Mouse (Mus musculus) intestine, embryonic 16.5 days (tissue): ENCODE data around the gene Igfbp7. TPM values are rescaled to one million over a fixed set of nuclear protein-coding genes. Genes with fewer than 3 reads are reported as not detected.
"Not testable (repeated sequence)": the region's sequence is repeated elsewhere in the genome, so short reads cannot be mapped to it uniquely, and the experiment has no call there.

Experiments
- ATAC-seq: fragments of 200-750 bp; cut with Nextera tagmentation; 2 replicates; pipeline ENCODE4 v1.8.0; 2017; ENCODE audit warnings: moderate TSS enrichment, moderate library complexity
- H3K27ac ChIP-seq: fragments of 300-500 bp; sonication (generic); 2 replicates; pipeline ENCODE4 v1.5.1; 2014; ENCODE audit warnings: mild to moderate bottlenecking, low read length
- H3K27me3 ChIP-seq: fragments of 300-500 bp; sonication (generic); replicated peaks from 2 replicates; pipeline ENCODE4 v1.6.1; 2014; ENCODE audit warnings: low read length, control low read depth, mixed read lengths; ENCODE audit not compliant: control insufficient read depth, insufficient read depth
- H3K36me3 ChIP-seq: fragments of 300-500 bp; sonication (generic); 2 replicates; pipeline ENCODE4 v1.6.1; 2014; ENCODE audit warnings: low read length, control low read depth; ENCODE audit not compliant: control insufficient read depth, insufficient read depth
- H3K4me1 ChIP-seq: fragments of 300-500 bp; sonication (generic); 2 replicates; pipeline ENCODE4 v1.6.1; 2014; ENCODE audit warnings: low read length, control low read depth, mixed read lengths; ENCODE audit not compliant: control insufficient read depth, insufficient read depth
- H3K4me2 ChIP-seq: fragments of 300-500 bp; sonication (generic); 2 replicates; pipeline ENCODE4 v1.6.1; 2014; ENCODE audit warnings: low read depth, low read length, control low read depth
- H3K4me3 ChIP-seq: fragments of 300-500 bp; sonication (generic); 2 replicates; pipeline ENCODE4 v1.5.1; 2014; ENCODE audit warnings: mild to moderate bottlenecking, low read length
- H3K9ac ChIP-seq: fragments of 300-500 bp; sonication (generic); 2 replicates; pipeline ENCODE4 v1.6.1; 2014; ENCODE audit warnings: low read depth, low read length
- H3K9me3 ChIP-seq: fragments of 300-500 bp; sonication (generic); 2 replicates; pipeline ENCODE4 v1.6.1; 2016; ENCODE audit warnings: low read length, control low read depth; ENCODE audit not compliant: control insufficient read depth
- WGBS: fragments of 180-500 bp; shearing (Covaris S2); extraction: QIAGEN DNeasy Blood & Tissue Kit; methylation state at CpG from one replicate; pipeline ENCODE4 v1.1.7; 2014; 5-methylcytosine and 5-hydroxymethylcytosine counted together
- polyA plus RNA-seq: library from polyadenylated mRNA; unstranded; fragments of >200 nt; fragmentation: Nextera tagmentation; extraction: Ambion mirVana; gene quantifications from 2 replicates; pipeline ENCODE4 v1.2.1, GENCODE M21; 2015

The Igfbp7 gene
- polyA plus RNA-seq, 1 experiment from 2014 or later: 85.2 TPM

- Histone ChIP-seq H3K4me2 (no peak overlapping the region), H3K27ac (no peak overlapping the region), H3K9me3 (no peaks in the 10 kb centered on the region), H3K27me3 (no peaks in the 10 kb centered on the region), H3K4me3 (no peak overlapping the region), H3K4me1 (no peaks in the 10 kb centered on the region), H3K9ac (no peak overlapping the region), H3K36me3 (no peaks in the 10 kb centered on the region)
- no peak for ATAC-seq
- WGBS: 62% methylated on average over 3 of the region's 3 CpGs
Observed at GRCm38 (mm10) chr5:77433119-77433518, 25.3 kb upstream of the Igfbp7 start.

GRCm38 (mm10) chr5:77432446-77432845 lies 24.6 kb upstream of the Igfbp7 start:
- no peaks in the 10 kb centered on the region for H3K4me1 ChIP-seq
- no peak for ATAC-seq
- 54% methylated on average over 2 of the region's 2 CpGs for WGBS
- no peaks in the 10 kb centered on the region for H3K36me3 ChIP-seq
- no peaks in the 10 kb centered on the region for H3K27me3 ChIP-seq
- no peaks in the 10 kb centered on the region for H3K9me3 ChIP-seq
- no peak overlapping the region for H3K9ac ChIP-seq
- no peak overlapping the region for H3K4me3 ChIP-seq
- no peak overlapping the region for H3K4me2 ChIP-seq
- H3K27ac ChIP-seq: no peak overlapping the region

GRCm38 (mm10) chr5:77431068-77431467 lies 23.2 kb upstream of the Igfbp7 start:
- Histone ChIP-seq H3K27me3 (no peaks in the 10 kb centered on the region), H3K9me3 (no peaks in the 10 kb centered on the region), H3K4me3 (no peak overlapping the region), H3K36me3 (no peaks in the 10 kb centered on the region), H3K27ac (no peak overlapping the region), H3K4me2 (no peak overlapping the region), H3K4me1 (no peaks in the 10 kb centered on the region), H3K9ac (no peak overlapping the region)
- no peak for ATAC-seq
- 80% methylated on average over 9 of the region's 9 CpGs for WGBS

- H3K9ac ChIP-seq: no peak overlapping the region
- no peaks in the 10 kb centered on the region for H3K9me3 ChIP-seq
- no peaks in the 10 kb centered on the region for H3K36me3 ChIP-seq
- 79% methylated on average over 11 of the region's 11 CpGs for WGBS
- H3K4me2 ChIP-seq: no peak overlapping the region
- no peak overlapping the region for H3K27ac ChIP-seq
- no peak overlapping the region for H3K4me3 ChIP-seq
- H3K27me3 ChIP-seq: no peaks in the 10 kb centered on the region
- no peak for ATAC-seq
- H3K4me1 ChIP-seq: no peaks in the 10 kb centered on the region
Observed at GRCm38 (mm10) chr5:77430471-77430870, 22.6 kb upstream of the Igfbp7 start.

GRCm38 (mm10) chr5:77430049-77430448 lies 22.2 kb upstream of the Igfbp7 start:
- no peaks in the 10 kb centered on the region for H3K4me1 ChIP-seq
- no peak for ATAC-seq
- H3K27ac ChIP-seq: no peak overlapping the region
- no peak overlapping the region for H3K4me2 ChIP-seq
- 70% methylated on average over 4 of the region's 4 CpGs for WGBS
- H3K9me3 ChIP-seq: no peaks in the 10 kb centered on the region
- H3K27me3 ChIP-seq: no peaks in the 10 kb centered on the region
- no peaks in the 10 kb centered on the region for H3K36me3 ChIP-seq
- H3K4me3 ChIP-seq: no peak overlapping the region
- H3K9ac ChIP-seq: no peak overlapping the region

GRCm38 (mm10) chr5:77428526-77428925 lies 20.7 kb upstream of the Igfbp7 start:
- Histone ChIP-seq H3K4me1 (no peaks in the 10 kb centered on the region), H3K4me2 (no peak overlapping the region), H3K9me3 (no peaks in the 10 kb centered on the region), H3K4me3 (no peak overlapping the region), H3K36me3 (no peaks in the 10 kb centered on the region), H3K9ac (no peak overlapping the region), H3K27ac (no peak overlapping the region), H3K27me3 (no peaks in the 10 kb centered on the region)
- WGBS: 71% methylated on average over 4 of the region's 4 CpGs
- no peak for ATAC-seq

GRCm38 (mm10) chr5:77427986-77428385 lies 20.1 kb upstream of the Igfbp7 start:
- ATAC-seq: no peak
- no peaks in the 10 kb centered on the region for H3K9me3 ChIP-seq
- no peak overlapping the region for H3K4me3 ChIP-seq
- no peaks in the 10 kb centered on the region for H3K27me3 ChIP-seq
- H3K27ac ChIP-seq: no peak overlapping the region
- H3K4me1 ChIP-seq: no peaks in the 10 kb centered on the region
- H3K36me3 ChIP-seq: no peaks in the 10 kb centered on the region
- H3K9ac ChIP-seq: no peak overlapping the region
- H3K4me2 ChIP-seq: no peak overlapping the region
- 86% methylated on average over 5 of the region's 5 CpGs for WGBS

GRCm38 (mm10) chr5:77425721-77426500 lies 18.1 kb upstream of the Igfbp7 start:
- H3K9me3 ChIP-seq: no peaks in the 10 kb centered on the region
- H3K27me3 ChIP-seq: no peaks in the 10 kb centered on the region
- no peak for ATAC-seq
- H3K4me1 ChIP-seq: no peaks in the 10 kb centered on the region
- H3K4me2 ChIP-seq: no peak overlapping the region
- no peaks in the 10 kb centered on the region for H3K36me3 ChIP-seq
- no peak overlapping the region for H3K9ac ChIP-seq
- no peak overlapping the region for H3K27ac ChIP-seq
- no peak overlapping the region for H3K4me3 ChIP-seq
- 75% methylated on average over 7 of the region's 7 CpGs for WGBS

- WGBS: 56% methylated on average over 4 of the region's 4 CpGs
- not testable (repeated sequence) for ATAC-seq, H3K4me1 ChIP-seq, H3K9me3 ChIP-seq, H3K4me3 ChIP-seq, H3K9ac ChIP-seq, H3K27ac ChIP-seq, H3K36me3 ChIP-seq, H3K4me2 ChIP-seq, H3K27me3 ChIP-seq
Observed at GRCm38 (mm10) chr5:77419537-77419936, 11.7 kb upstream of the Igfbp7 start.

- Histone ChIP-seq H3K36me3 (no peaks in the 10 kb centered on the region), H3K4me2 (no peak overlapping the region), H3K4me3 (no peak overlapping the region), H3K9ac (no peak overlapping the region), H3K27ac (no peak overlapping the region), H3K27me3 (no peaks in the 10 kb centered on the region), H3K4me1 (no peaks in the 10 kb centered on the region), H3K9me3 (0 out of 2 replicates have a peak, but pooled peaks cover 3% of the 10 kb centered on the region)
- 80% methylated on average over 6 of the region's 6 CpGs for WGBS
- no peak for ATAC-seq
Observed at GRCm38 (mm10) chr5:77416058-77416457, 8.2 kb upstream of the Igfbp7 start.
